Mouse (Mus musculus) monocyte, adult 5-6 weeks (primary cell): ENCODE results near the gene Krt75. TPM values are rescaled to one million over a fixed set of nuclear protein-coding genes. Genes with fewer than 3 reads are reported as not detected.
"Not testable (repeated sequence)": the region's sequence is repeated elsewhere in the genome, so short reads cannot be mapped to it uniquely, and the experiment has no call there.

Source experiments
- ATAC-seq: fragments of 153-309, 156-312 bp; replicated peaks from 2 replicates; pipeline ENCODE4 v1.8.0; 2017; ENCODE audit warnings: mild to moderate bottlenecking; ENCODE audit not compliant: low TSS enrichment, insufficient number of reproducible peaks, severe bottlenecking, poor library complexity, low FRiP score
- total RNA-seq: library from RNA; stranded (forward); fragments of 200-1000, 200-491, 200-594 nt; gene quantifications from 3 replicates; pipeline ENCODE4 v1.2.3, GENCODE M21; 2017

Krt75 gene
- total RNA-seq, 1 experiment from 2014 or later: not detected

- no peak for ATAC-seq
These were observed 51.0 kb downstream of the Krt75 start for GRCm38 (mm10) chr15:101522556-101523232.

- ATAC-seq: 0 out of 2 replicates have a peak, but pooled peaks have one; percentile 53
These were observed 53.9 kb downstream of the Krt75 start for GRCm38 (mm10) chr15:101519792-101520191.

DNA sequence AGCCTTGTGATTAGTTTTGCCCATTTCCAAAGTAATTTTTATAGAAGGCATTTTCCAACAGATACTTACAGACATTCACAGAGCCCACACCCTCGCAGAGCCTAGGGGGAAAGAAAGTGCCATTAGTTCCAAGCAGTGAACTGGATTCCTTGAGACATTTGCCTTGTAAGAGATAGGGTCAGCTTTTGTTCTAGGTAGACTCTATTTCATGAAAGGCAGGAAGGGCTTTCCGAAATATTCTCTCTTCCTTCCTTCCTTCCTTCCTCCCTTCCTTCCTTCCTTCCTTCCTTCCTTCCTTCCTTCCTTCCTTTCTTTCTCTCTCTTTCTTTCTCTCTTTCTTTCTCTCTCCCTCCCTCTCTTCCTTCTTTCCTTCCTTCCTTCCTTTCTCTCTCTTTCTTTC lies 56.5 kb downstream of the Krt75 start, which contains the start of gene Gm49425:
Gene Gm49425, minus strand, starts transcription at position 101 of the 400 bp plus-strand sequence.
- ATAC-seq: not testable (repeated sequence)

Other genes starting within 250 kb of the Krt75 start
- 124 to 181 TPM (median 163 TPM) in 3 replicates for gene Krt80, start 203.7 kb downstream of the Krt75 start, total RNA-seq
- gene Krt7, start 162.9 kb downstream of the Krt75 start, total RNA-seq: 3.0 to 8.2 TPM (median 4.9 TPM) in 3 replicates
- gene Krt87, start 135.1 kb downstream of the Krt75 start, total RNA-seq: not detected in 3 replicates
- gene Krt88, start 126.2 kb downstream of the Krt75 start, total RNA-seq: not detected in 3 replicates
- gene Krt81, start 110.2 kb downstream of the Krt75 start, total RNA-seq: not detected in 3 replicates
- 0.11 to 2.1 TPM in 2 of 3 replicates, not detected in the other for gene Krt86, start 100.4 kb downstream of the Krt75 start, total RNA-seq
- gene Krt83, start 82.4 kb downstream of the Krt75 start, total RNA-seq: not detected in 3 replicates
- not detected in 3 replicates for gene Gm49425, start 56.6 kb downstream of the Krt75 start, total RNA-seq
- not detected in 3 replicates for gene Krt84, start 41.1 kb downstream of the Krt75 start, total RNA-seq
- not detected in 3 replicates for gene Krt82, start 23.2 kb downstream of the Krt75 start, total RNA-seq
- not detected in 3 replicates for gene Krt90, start 11.0 kb downstream of the Krt75 start, total RNA-seq
- not detected in 3 replicates for gene Gm5414, start 54.3 kb upstream of the Krt75 start, total RNA-seq
- not detected in 3 replicates for gene Gm5478, start 73.5 kb upstream of the Krt75 start, total RNA-seq
- not detected in 3 replicates for gene Krt6b, start 106.4 kb upstream of the Krt75 start, total RNA-seq
- gene Krt6a, start 120.4 kb upstream of the Krt75 start, total RNA-seq: not detected in 3 replicates
- not detected in 3 replicates for gene Krt5, start 139.0 kb upstream of the Krt75 start, total RNA-seq
- gene Krt71, start 169.2 kb upstream of the Krt75 start, total RNA-seq: not detected in 3 replicates
- gene Krt72, start 212.6 kb upstream of the Krt75 start, total RNA-seq: not detected in 3 replicates
- gene Krt73, start 228.4 kb upstream of the Krt75 start, total RNA-seq: not detected in 3 replicates
- gene Krt2, start 244.3 kb upstream of the Krt75 start, total RNA-seq: not detected in 3 replicates